Mouse (Mus musculus): ENCODE results near the gene Fcgr1. TPM values are rescaled to one million over a fixed set of nuclear protein-coding genes. Genes with fewer than 3 reads are reported as not detected.
"Not testable (repeated sequence)": the region's sequence is repeated elsewhere in the genome, so short reads cannot be mapped to it uniquely, and the experiment has no call there.

Gene Fcgr1
- not detected in 2 replicates for polyA plus RNA-seq (2011; ENCODE audit: insufficient read depth, insufficient read length, low read depth, missing spikeins)

DNA sequence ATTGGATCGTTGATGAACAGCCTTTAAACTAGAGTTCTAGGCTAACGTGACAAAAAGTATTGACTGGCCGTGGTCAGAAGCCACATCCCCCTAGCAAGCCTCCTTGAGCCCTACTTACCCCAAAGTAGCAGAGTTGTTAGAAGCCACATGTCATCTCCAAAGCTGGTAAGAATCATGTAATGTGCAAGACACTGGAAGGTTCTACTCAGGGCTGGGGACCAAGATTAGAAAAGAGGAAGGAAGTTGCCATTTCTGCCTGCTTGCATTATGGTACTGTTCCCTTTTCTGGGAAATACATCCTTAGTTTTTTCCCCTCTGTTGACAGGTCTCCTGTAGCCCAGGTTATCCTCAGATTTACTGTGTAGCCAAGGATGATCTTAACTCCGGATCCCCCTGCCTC lies at the start of gene Fcgr1:
Fcgr1 (minus strand) TSS at position 183 of the 400 bp plus-strand sequence.
- no peak within 1 kb of the TSS for H3K9ac ChIP-seq (ENCODE audit: low read depth, poor library complexity, severe bottlenecking)
- no peak within 1 kb of the TSS for H3K4me3 ChIP-seq (ENCODE audit: low read depth, low read length)
- H3K9me3 ChIP-seq (replicated peaks; ENCODE audit: control insufficient read depth, insufficient read depth, low read length, poor library complexity, severe bottlenecking), result peaks cover 4% of the 10 kb centered on the region; the same call in 1 of the 2 replicates
- no peak for TF ChIP-seq POLR2A (IDR thresholded peaks at IDR 0.05; ENCODE audit: insufficient read depth, low read length)
- TF ChIP-seq EP300 (IDR thresholded peaks at IDR 0.05; ENCODE audit: insufficient read depth, low read depth, low read length), result no peak
- TF ChIP-seq CTCF (IDR thresholded peaks at IDR 0.05; ENCODE audit: low read depth, low read length), result no peak
- no peaks in the 10 kb centered on the region for H3K27me3 ChIP-seq (ENCODE audit: control insufficient read depth, insufficient read depth, low read length, poor library complexity, severe bottlenecking)
- H3K27ac ChIP-seq (ENCODE audit: insufficient read depth, low read length), result no peak within 1 kb of the TSS
- no peaks in the 10 kb centered on the region for H3K36me3 ChIP-seq (ENCODE audit: control insufficient read depth, insufficient read depth, low read length, poor library complexity, severe bottlenecking)
- no peaks in the 10 kb centered on the region for H3K4me1 ChIP-seq (ENCODE audit: control insufficient read depth, insufficient read depth, low read length)

DNA sequence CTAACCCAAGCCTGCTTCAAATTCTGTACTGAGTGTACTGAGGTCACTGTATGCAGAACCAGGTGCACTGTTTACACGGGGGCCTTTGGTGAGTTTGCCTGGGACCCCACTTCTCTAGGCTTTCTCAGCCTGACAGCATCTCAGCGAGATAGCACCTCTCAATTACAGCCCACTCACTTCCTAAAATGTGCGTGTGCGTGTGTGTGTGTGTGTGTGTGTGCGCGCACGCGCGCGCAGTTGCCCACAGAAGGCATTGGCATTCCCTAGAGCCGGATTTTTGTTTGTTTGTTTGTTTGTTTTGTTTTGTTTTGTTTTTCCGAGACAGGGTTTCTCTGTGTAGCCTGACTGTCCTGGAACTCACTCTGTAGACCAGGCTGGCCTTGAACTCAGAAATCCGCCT lies 48.9 kb upstream of the Fcgr1 start:
- H3K4me3 ChIP-seq (ENCODE audit: low read depth, low read length), result peak overlapping the region; percentile 35; the same call in 1 of the 2 replicates
- H3K27me3 ChIP-seq (ENCODE audit: control insufficient read depth, insufficient read depth, low read length, poor library complexity, severe bottlenecking); H3K9me3 ChIP-seq (replicated peaks; ENCODE audit: control insufficient read depth, insufficient read depth, low read length, poor library complexity, severe bottlenecking); H3K36me3 ChIP-seq (ENCODE audit: control insufficient read depth, insufficient read depth, low read length, poor library complexity, severe bottlenecking); H3K4me1 ChIP-seq (ENCODE audit: control insufficient read depth, insufficient read depth, low read length): not testable (repeated sequence)
- H3K9ac ChIP-seq (ENCODE audit: low read depth, poor library complexity, severe bottlenecking), result peak overlapping the region; percentile 68
- H3K27ac ChIP-seq (ENCODE audit: insufficient read depth, low read length), result peak overlapping the region; percentile 43

DNA sequence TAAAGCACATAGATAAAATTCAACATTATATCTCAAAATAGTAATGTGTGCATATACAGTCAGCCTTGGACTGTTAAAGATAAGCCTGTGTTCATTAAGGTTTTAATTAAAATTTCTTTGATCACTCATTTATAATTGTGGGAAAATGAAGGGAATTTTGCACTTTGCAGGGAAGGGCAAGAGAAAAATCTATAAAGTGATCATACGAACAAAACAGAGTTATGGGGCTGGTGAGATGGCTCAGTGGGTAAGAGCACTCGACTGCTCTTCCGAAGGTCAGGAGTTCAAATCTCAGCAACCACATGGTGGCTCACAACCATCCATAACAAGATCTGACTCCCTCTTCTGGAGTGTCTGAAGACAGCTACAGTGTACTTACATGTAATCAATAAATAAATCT lies 48.3 kb upstream of the Fcgr1 start:
- not testable (repeated sequence) for H3K4me1 ChIP-seq (ENCODE audit: control insufficient read depth, insufficient read depth, low read length); H3K9ac ChIP-seq (ENCODE audit: low read depth, poor library complexity, severe bottlenecking); H3K36me3 ChIP-seq (ENCODE audit: control insufficient read depth, insufficient read depth, low read length, poor library complexity, severe bottlenecking); H3K27ac ChIP-seq (ENCODE audit: insufficient read depth, low read length); H3K9me3 ChIP-seq (replicated peaks; ENCODE audit: control insufficient read depth, insufficient read depth, low read length, poor library complexity, severe bottlenecking); H3K4me3 ChIP-seq (ENCODE audit: low read depth, low read length); H3K27me3 ChIP-seq (ENCODE audit: control insufficient read depth, insufficient read depth, low read length, poor library complexity, severe bottlenecking)

- peak overlapping the region; percentile 31; the same call in 1 of the 2 replicates for H3K27ac ChIP-seq (ENCODE audit: insufficient read depth, low read length)
- H3K9me3 ChIP-seq (replicated peaks; ENCODE audit: control insufficient read depth, insufficient read depth, low read length, poor library complexity, severe bottlenecking), result no peaks in the 10 kb centered on the region
- peaks cover 8% of the 10 kb centered on the region for H3K4me1 ChIP-seq (ENCODE audit: control insufficient read depth, insufficient read depth, low read length)
- H3K36me3 ChIP-seq (ENCODE audit: control insufficient read depth, insufficient read depth, low read length, poor library complexity, severe bottlenecking), result no peaks in the 10 kb centered on the region
- no peaks in the 10 kb centered on the region for H3K27me3 ChIP-seq (ENCODE audit: control insufficient read depth, insufficient read depth, low read length, poor library complexity, severe bottlenecking)
- TF ChIP-seq POLR2A (IDR thresholded peaks at IDR 0.05; ENCODE audit: insufficient read depth, low read length) (no peak), EP300 (IDR thresholded peaks at IDR 0.05; ENCODE audit: insufficient read depth, low read depth, low read length) (no peak), CTCF (IDR thresholded peaks at IDR 0.05; ENCODE audit: low read depth, low read length) (no peak)
- H3K9ac ChIP-seq (ENCODE audit: low read depth, poor library complexity, severe bottlenecking), result peak overlapping the region; percentile 67
- peak overlapping the region; percentile 63 for H3K4me3 ChIP-seq (ENCODE audit: low read depth, low read length)
Observed at GRCm38 (mm10) chr3:96340611-96341312, 47.0 kb upstream of the Fcgr1 start.

GRCm38 (mm10) chr3:96338849-96339480 lies 45.2 kb upstream of the Fcgr1 start:
- H3K9me3 ChIP-seq (replicated peaks; ENCODE audit: control insufficient read depth, insufficient read depth, low read length, poor library complexity, severe bottlenecking), result no peaks in the 10 kb centered on the region
- peak overlapping the region; percentile 8 for H3K9ac ChIP-seq (ENCODE audit: low read depth, poor library complexity, severe bottlenecking)
- peaks cover 5% of the 10 kb centered on the region for H3K4me1 ChIP-seq (ENCODE audit: control insufficient read depth, insufficient read depth, low read length)
- no peak overlapping the region for H3K4me3 ChIP-seq (ENCODE audit: low read depth, low read length)
- 0 out of 2 replicates have a peak overlapping the region, but pooled peaks have one; percentile 1 for H3K27ac ChIP-seq (ENCODE audit: insufficient read depth, low read length)
- TF ChIP-seq EP300 (IDR thresholded peaks at IDR 0.05; ENCODE audit: insufficient read depth, low read depth, low read length) (no peak), POLR2A (IDR thresholded peaks at IDR 0.05; ENCODE audit: insufficient read depth, low read length) (no peak), CTCF (IDR thresholded peaks at IDR 0.05; ENCODE audit: low read depth, low read length) (no peak)
- no peaks in the 10 kb centered on the region for H3K36me3 ChIP-seq (ENCODE audit: control insufficient read depth, insufficient read depth, low read length, poor library complexity, severe bottlenecking)
- no peaks in the 10 kb centered on the region for H3K27me3 ChIP-seq (ENCODE audit: control insufficient read depth, insufficient read depth, low read length, poor library complexity, severe bottlenecking)

DNA sequence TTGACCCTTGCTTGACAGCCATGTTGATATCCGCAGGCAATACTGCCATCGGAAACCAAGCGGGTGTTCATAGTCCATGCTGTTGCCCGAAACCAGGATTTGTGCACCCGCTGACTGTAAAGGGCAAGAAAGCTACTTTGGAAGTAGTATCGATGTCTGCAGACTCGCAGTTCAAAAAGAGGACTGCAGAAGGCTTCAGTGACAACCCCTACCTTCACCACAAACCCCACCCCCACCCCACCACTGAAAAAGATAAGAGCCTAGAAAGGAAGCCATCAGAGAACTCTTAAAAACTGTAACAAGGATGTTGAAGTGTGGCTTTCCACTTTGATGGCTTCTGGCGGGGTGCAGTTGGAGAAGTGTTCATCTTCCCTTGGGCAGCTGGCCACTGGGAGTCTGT lies 44.3 kb upstream of the Fcgr1 start:
- Histone ChIP-seq H3K36me3 (ENCODE audit: control insufficient read depth, insufficient read depth, low read length, poor library complexity, severe bottlenecking) (no peaks in the 10 kb centered on the region), H3K27me3 (ENCODE audit: control insufficient read depth, insufficient read depth, low read length, poor library complexity, severe bottlenecking) (no peaks in the 10 kb centered on the region), H3K4me1 (ENCODE audit: control insufficient read depth, insufficient read depth, low read length) (peaks cover 5% of the 10 kb centered on the region), H3K9ac (ENCODE audit: low read depth, poor library complexity, severe bottlenecking) (no peak overlapping the region), H3K4me3 (ENCODE audit: low read depth, low read length) (no peak overlapping the region), H3K27ac (ENCODE audit: insufficient read depth, low read length) (no peak overlapping the region), H3K9me3 (replicated peaks; ENCODE audit: control insufficient read depth, insufficient read depth, low read length, poor library complexity, severe bottlenecking) (no peaks in the 10 kb centered on the region)
- TF ChIP-seq POLR2A (IDR thresholded peaks at IDR 0.05; ENCODE audit: insufficient read depth, low read length), result no peak
- TF ChIP-seq CTCF (IDR thresholded peaks at IDR 0.05; ENCODE audit: low read depth, low read length), result no peak
- no peak for TF ChIP-seq EP300 (IDR thresholded peaks at IDR 0.05; ENCODE audit: insufficient read depth, low read depth, low read length)
